Mouse (Mus musculus) gonadal fat pad, adult 2 months (tissue): Measurements from ENCODE around the gene Adamts10. TPM values are rescaled to one million over a fixed set of nuclear protein-coding genes. Genes with fewer than 3 reads are reported as not detected.

Experiments used
- DNase-seq: peaks from one replicate; pipeline ENCODE4 v3.0.0-alpha.2; 2012; ENCODE audit warnings: low read depth
- polyA plus RNA-seq: library from polyadenylated mRNA; depleted of rRNA; stranded (reverse); fragments of >200 nt; gene quantifications from 2 replicates; pipeline ENCODE4 v1.2.3, GENCODE M21; 2012; rRNA removed

Gene Adamts10
- polyA plus RNA-seq, 1 experiment, result 69.4 TPM

DNA sequence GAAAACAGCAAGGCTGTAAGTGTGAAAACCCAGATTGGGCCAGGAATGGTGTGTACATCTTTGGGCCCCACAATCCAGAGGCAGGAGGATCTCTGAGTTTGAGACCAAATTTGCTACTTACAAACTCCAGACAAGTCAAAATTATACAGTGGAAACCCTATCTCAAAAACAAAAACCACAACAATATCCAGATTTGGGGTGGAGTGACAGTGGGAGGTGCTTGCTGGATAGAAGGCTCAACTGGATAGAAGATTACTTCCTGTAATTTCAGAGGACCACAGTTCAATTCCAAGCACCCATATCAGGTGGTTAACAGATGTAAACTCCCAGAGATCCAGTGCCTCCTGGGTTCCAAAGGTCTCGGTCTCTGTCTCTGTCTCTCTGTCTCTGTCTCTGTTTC is 30.5 kb downstream of the Adamts10 start:
- no peak for DNase-seq

- DNase-seq, result no peak
Observed at GRCm38 (mm10) chr17:33555223-33555855, 31.3 kb downstream of the Adamts10 start, which contains the start of gene Myo1f. Myo1f (plus strand) TSS chr17:33555707.

GRCm38 (mm10) chr17:33557922-33558321 is 33.9 kb downstream of the Adamts10 start:
- DNase-seq, result no peak

GRCm38 (mm10) chr17:33563527-33564076 is 39.6 kb downstream of the Adamts10 start:
- no peak for DNase-seq

GRCm38 (mm10) chr17:33564599-33564998 is 40.6 kb downstream of the Adamts10 start:
- no peak for DNase-seq

GRCm38 (mm10) chr17:33566182-33566581 is 42.2 kb downstream of the Adamts10 start:
- DNase-seq, result no peak

GRCm38 (mm10) chr17:33584061-33584460 is 60.1 kb downstream of the Adamts10 start:
- no peak for DNase-seq

DNA sequence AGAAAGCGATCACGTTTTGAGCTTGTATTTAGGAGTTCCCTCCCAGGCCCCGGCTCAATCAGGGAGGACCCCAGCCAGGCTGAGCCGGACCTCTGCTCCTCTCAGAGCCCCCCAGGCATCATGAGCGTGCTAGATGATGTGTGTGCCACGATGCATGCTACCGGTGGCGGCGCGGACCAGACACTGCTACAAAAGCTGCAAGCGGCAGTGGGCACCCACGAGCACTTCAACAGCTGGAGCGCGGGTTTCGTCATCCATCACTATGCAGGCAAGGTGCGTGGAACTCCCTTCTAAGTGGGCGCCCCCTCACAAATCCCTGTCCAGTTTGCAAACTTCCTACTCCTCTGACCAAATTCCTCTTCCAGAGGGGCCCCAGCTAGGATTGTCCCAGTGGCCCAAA is 62.0 kb downstream of the Adamts10 start:
- DNase-seq, result no peak

GRCm38 (mm10) chr17:33597271-33597670 is 73.3 kb downstream of the Adamts10 start:
- DNase-seq, result no peak

- DNase-seq, result no peak
Observed at GRCm38 (mm10) chr17:33598506-33598905, 74.5 kb downstream of the Adamts10 start.

GRCm38 (mm10) chr17:33599836-33600475 is 76.0 kb downstream of the Adamts10 start:
- DNase-seq, result no peak

- no peak for DNase-seq
Observed at GRCm38 (mm10) chr17:33600831-33601230, 76.8 kb downstream of the Adamts10 start.

GRCm38 (mm10) chr17:33601947-33602346 is 77.9 kb downstream of the Adamts10 start:
- no peak for DNase-seq

Other genes starting within 250 kb of the Adamts10 start
- gene Zfp955b, start 234.7 kb upstream of the Adamts10 start, polyA plus RNA-seq, result 1.6 and 2.1 TPM in 2 replicates
- gene Zfp81, start 165.3 kb upstream of the Adamts10 start, polyA plus RNA-seq, result 1.4 TPM in 2 replicates
- 1.7 and 2.3 TPM in 2 replicates for gene Zfp101, start 129.6 kb upstream of the Adamts10 start, polyA plus RNA-seq
- 3.3 and 3.7 TPM in 2 replicates for gene Actl9, start 91.3 kb upstream of the Adamts10 start, polyA plus RNA-seq
- 6.2 TPM in 2 replicates for gene Myo1f, start 31.5 kb downstream of the Adamts10 start, polyA plus RNA-seq
- gene Zfp414, start 104.9 kb downstream of the Adamts10 start, polyA plus RNA-seq, result 57.6 and 65.0 TPM in 2 replicates
- gene Pram1, start 113.9 kb downstream of the Adamts10 start, polyA plus RNA-seq, result 0.60 and 0.97 TPM in 2 replicates
- 57.0 and 61.5 TPM in 2 replicates for gene Hnrnpm, start 162.7 kb downstream of the Adamts10 start, polyA plus RNA-seq
- gene March2, start 194.5 kb downstream of the Adamts10 start, polyA plus RNA-seq, result 93.7 and 135 TPM in 2 replicates
- gene Rab11b, start 236.3 kb downstream of the Adamts10 start, polyA plus RNA-seq, result 288 and 307 TPM in 2 replicates